Mouse (Mus musculus) 3134 (cell line): Measurements from ENCODE around the gene Rpp25l.
"Not testable (repeated sequence)": the region's sequence is repeated elsewhere in the genome, so short reads cannot be mapped to it uniquely, and the experiment has no call there.

Source experiments
- DNase-seq: peaks from one replicate; pipeline ENCODE4 v3.0.0-alpha.2; 2011; ENCODE audit warnings: low spot score; ENCODE audit not compliant: insufficient read length; ENCODE audit errors: extremely low read depth

The Rpp25l gene

DNA sequence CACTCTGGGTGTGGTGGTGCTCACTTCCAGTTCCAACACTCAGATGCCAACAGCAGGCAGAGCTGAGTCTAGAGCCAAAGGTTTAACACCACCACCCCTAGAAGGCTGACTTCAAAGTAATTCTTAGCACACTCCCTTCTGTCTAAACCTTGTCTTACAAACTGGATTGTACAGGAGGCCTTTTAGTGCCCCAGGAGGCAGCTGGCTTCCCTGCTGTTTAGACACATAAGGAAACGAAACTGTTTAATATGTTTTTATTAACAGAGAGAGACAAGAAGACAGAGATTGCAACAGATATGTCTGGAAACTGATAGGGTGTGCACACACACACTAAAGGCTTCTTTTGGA lies 24.9 kb upstream of the Rpp25l start:
- DNase-seq, result no peak

DNA sequence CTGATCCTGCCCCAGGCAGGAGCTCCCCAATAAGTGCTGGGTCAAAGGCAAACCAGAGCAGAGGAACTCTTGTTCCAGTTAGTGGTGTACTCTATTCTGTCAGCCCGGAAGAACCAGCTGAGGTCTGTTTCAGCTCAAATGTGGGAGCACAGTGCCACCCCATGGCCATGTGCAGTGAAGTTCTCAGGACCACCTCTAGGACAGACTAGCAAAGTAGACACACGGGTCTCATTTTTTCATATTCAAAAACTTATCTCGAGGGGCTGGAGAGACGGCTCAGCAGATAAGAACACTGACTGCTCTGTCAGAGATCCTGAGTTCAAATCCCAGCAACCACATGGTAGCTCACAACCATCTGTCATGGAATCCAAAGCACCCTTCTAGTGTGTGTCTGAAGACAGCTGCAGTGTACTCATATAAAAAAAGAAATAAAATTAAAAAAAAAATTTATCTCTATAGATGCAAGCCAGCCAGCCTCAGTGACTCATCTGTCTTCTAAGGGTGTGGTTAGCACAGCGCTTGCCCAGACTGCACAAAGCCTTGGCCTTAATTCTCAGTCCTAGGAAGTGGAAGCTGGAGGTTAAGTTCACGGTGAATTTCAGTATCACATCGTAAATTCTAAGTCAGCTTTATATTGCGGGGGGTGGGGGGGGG lies 24.4 kb upstream of the Rpp25l start:
- peak; percentile 52 for DNase-seq

DNA sequence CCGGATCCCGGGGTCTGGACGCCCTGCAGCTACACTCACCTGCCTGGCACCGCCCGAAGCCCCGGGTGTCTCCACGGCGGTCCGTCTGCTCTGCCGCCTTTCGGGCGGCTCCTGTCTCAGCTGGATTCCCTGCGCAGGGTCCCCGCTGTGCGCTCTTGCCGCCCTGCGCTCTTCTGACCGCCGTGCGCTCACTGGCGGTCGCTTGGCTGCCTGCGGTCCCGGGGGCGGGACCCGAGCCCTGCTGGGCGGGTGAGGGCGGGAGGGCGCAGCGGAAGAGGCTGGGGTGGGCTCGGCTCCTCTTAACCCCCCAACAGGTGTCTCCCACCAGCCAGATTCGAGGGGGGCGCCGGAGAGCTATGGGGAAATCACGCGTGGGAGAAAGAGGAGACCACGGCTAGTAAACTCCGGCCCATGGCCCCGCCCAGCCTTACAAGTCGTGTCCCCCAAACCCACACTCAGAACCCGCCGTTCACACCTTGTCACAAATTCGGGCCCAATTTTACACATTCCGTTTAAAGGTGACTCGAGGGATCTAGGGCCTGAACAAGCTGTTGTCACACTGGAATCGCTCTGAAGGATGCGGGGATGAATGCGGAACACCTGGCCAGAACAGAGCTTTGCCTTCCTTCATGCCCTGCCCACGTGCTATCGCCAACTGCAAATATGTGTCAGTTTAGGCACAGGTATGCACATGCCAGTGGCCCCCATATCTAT lies 17.9 kb upstream of the Rpp25l start, which contains the start of gene Arid3c:
Gene Arid3c (minus strand): TSS at position 91 of the 714 bp plus-strand sequence.
- no peak for DNase-seq

DNA sequence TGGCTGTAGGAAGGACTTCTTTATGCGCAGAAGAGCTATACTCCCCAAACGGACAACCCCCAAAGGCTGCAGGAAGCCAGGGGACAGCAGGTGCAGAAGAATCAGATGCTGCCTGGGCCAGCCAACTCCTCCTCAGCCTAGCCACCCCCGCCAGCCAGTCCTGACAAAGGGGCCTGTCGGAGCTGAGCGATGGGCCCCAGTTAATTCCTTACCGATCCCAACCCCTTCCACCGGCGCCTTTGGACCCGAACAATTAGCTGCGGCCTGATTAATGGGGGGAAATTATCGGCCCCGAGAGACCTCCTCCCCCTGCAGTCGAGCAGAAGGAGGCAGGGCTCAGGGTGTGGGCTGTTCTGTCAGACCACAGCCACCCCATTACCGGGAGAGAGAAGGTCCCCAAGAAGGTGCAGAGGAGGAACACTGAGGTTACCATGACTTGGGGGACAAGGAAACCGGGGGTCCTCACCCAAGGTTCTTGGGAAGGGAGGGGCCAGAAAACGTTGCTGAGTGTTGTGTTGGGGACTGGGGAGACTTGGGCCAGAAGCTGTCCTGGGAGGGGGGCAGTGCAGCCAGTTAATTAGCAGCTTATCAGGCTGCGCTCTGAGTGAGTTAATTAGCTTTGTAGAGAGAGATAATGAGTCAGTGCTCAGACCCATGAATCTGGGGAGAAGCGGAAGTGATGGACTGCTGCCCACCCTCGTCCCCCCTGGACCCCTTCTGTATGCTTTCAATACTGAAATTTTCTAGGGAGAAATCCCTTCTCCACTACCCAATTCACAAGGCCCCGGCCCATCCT lies 13.7 kb upstream of the Rpp25l start:
- no peak for DNase-seq

DNA sequence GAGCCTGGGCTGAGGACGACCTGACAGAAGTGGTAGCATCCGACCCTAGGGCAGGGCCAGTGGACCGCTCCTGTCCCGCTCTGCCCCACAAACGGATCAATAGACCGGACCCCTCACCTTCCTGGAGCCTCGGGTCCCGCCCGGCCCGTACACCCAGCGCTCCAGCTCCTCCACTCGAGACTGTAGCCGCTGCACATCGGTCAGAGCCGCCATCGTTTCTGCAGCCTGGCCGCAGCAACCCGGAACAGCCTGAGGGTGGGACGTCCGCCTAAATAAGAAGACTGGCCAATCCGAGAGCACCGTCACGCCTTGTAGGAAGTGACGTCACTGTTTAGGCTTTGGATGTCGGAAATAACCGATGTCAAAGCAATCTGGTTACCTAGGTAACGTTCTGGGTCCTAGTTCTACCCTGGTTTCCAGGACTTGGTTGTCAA lies 9.6 kb upstream of the Rpp25l start, which contains the start of gene Dctn3:
Gene Dctn3 (minus strand): TSS at position 253 of the 434 bp plus-strand sequence.
- peak; percentile 84 for DNase-seq

DNA sequence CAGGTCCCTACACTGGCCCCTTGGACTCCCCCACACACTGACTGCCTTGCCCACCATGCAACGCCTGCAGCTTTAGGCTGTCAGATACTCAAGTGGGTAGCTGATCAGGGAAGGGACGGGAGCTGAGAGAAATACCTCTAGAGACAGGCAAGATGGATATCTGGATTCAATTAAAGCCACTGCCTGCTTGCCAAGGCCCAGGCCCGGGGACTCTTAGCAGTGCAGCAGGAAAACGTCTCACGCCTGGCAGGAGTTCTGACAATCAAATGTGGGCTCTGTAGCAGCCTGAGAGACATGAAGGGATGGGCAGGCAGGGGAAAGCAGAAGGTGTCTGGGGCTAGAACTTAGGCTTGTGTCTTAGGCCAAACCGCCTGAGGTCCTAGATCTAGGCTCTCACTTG lies 3.5 kb upstream of the Rpp25l start:
- DNase-seq, result no peak

DNA sequence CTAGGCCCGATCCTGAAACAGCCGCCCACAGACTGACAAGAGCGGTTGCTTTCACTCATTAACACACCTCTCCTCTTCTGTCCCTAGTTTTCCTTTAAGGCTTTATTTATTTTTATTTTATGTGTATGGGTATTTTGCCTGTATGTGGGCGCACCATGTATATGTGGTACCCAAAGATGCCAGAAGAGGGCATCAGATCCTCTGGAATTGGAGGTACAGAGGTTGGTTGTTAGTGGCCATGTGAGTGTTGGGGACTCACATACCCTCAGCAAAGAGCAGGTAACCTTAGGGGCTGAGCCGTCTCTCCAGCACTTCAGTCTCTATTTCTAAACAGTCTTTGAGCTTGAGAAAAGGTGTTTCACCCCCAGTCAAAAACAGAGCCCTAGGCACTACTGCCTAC lies 2.3 kb upstream of the Rpp25l start:
- DNase-seq, result no peak

DNA sequence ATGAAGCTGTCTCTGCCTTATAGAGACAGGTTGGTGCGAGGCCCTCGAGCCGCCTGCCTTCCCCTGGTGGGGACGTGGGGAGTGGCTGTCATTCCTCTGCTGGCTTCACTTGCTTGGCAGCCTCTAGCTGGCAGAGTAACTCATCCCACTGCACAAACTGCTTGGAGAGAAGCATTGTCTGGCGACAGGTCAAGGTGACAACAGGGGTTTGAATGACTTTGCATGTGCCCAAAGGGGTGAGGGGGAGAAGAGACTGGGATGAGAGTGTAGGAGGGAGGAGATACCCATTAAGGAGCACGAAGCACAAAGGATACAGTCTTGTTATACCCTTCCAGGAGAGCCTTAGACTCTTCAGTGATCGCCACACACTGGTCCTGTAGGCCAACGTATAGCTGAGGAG lies 1.7 kb upstream of the Rpp25l start:
- DNase-seq, result no peak

DNA sequence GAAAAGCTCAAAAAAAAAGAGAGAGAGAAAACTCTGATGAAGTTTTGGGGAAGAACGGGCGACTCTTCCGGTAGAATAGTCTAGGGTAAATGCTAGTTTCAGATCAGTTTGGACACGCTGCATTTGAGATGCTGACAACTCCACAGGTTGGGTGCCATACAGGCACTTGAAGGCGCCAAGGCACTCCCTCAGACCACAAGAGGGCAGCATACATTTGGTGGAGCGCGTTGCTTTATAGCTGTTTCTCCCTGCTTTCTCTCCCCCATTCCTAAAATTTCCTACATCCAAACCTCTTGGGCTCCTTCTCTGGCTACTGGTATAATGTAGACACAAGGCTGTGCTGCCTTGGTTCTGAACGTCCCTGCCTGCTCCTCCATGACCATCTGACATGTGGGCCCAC lies 942 bp upstream of the Rpp25l start:
- DNase-seq, result no peak

DNA sequence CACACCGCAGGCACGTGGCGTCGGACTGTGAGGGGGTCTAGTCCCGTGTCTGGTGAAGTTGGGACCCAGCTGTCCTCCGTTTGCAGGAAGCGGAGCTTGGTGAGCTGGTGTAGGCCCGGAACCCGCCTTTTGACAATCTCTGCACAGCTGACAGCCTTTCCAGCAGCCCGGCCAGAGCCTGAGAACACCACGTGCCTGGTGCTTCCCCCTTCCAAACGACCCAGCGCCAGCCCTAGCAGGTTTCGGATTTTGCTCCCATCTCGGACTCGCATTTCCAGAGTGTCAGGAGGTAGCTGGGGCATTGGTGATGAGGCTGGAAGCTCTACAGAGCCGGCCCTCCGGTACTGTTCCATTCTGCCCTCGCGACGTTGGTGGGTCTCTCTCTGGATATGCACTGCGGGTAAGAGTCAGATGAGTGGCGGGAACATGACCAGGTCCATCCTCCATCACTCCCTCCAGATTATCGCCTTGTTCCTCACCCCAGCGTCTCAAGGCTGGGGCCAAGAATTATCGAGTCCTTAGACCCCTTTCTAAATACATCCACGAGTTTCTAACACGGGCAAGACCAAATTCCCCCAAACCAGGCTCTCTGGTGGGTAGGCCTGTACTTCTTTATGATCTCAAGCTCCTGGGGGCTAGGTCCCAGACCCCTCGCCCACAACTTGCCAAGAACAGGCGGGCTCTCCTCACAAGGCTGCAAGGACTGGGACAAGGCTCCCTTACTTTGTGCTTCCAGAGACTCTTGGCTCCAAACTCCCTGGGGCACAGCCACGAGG lies 725 bp downstream of the Rpp25l start:
- DNase-seq, result no peak

DNA sequence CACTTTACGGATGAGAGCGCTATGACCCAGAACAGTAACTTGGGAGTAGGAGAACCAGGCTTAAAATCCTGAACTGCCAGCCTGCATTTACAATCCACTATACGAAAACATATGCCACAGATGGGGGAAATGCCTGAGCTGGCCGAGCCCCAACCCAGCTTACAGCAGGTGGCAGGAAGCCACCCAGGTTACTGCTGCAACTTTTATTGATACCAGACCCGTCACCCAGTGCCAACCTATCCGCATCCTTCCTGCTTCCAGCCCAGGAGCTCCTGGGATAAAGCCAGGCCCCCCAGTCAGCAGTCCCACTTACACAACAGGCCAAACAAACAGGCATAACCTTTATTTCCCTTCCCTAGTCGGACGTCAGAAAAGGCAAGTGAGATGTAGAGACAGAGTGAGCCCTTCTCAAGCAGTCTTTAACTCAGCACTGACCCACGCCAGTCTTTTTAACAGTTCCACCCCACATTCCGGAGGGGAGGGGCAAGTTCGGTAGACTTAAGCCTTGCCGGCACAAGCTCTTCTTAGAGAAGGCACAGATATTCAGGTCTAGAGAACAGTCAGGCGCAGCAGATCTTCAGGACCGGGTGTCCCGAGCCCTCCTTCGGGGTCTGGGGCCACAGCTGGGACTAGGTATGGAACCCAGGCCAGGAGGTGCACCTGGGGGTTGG lies 1.5 kb downstream of the Rpp25l start:
- DNase-seq, result no peak

DNA sequence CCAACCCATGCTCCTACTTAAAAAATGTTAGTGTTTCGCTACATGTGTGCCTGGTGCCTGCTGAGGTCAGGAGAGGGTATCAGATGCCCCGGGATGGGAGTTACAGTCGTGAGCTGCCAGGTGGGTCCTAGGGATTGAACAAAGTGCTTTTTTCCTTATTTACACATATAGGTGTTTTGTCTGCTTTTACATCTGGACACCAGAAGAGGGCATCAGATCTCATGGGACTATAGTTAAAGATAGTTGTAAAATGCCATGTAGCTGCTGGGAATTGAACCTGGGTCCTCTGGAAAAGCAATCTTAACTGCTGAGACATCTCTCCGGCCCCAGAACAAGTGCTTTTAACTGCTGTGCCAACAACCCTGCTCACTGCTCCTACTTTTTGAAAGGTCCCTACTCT lies 3.1 kb downstream of the Rpp25l start:
- no peak for DNase-seq

DNA sequence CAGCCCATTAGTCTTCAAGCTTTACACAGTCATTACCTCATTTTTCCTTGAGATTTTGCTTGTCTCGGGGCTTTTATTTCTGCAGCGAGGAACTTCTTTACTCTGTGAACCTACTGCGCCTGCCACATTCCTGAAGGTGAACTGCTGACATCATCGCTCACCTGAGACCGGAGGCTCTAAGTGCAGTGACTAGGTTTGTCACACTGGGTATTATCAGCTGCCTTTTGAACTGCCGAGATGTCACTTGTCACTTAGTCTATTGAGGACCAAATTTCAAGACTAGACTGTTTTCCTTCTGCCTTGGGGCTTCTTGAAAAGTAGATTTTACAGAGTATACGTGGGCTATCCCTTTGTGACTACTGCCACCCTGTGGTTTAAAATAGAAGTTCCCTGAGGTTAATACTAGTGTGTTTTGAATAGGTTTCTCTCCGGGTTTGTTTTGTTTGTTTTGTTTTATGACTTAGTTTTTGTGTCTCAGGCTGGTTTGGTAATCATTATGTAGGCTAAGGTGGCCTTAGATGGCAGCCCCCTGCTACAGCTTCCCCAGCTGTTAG lies 5.1 kb downstream of the Rpp25l start:
- DNase-seq, result no peak

DNA sequence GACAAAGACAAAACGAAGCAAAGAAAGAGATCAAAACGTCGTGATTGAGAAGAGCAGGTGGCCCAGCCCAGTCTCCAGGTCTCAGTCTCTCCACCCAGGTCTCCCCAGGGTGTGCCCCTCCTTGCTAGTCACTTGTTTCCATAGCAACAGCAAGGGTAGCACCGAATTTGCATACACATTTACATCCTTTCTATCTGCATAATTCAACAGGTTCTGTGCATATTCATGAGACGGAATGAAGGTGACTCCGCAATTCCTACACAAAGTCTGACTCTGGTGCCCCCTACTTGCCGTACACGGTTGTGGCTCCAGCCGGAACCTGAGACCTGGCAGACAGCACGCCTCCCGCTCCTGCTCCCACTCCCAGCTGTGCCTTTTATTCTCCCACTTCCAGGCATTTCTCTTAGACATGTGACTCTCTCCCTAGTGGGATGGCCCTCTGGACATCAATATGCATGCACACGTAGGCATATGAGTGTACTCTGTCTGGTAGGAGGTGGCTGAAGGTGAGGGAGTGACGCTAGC lies 6.3 kb downstream of the Rpp25l start:
- DNase-seq, result no peak

DNA sequence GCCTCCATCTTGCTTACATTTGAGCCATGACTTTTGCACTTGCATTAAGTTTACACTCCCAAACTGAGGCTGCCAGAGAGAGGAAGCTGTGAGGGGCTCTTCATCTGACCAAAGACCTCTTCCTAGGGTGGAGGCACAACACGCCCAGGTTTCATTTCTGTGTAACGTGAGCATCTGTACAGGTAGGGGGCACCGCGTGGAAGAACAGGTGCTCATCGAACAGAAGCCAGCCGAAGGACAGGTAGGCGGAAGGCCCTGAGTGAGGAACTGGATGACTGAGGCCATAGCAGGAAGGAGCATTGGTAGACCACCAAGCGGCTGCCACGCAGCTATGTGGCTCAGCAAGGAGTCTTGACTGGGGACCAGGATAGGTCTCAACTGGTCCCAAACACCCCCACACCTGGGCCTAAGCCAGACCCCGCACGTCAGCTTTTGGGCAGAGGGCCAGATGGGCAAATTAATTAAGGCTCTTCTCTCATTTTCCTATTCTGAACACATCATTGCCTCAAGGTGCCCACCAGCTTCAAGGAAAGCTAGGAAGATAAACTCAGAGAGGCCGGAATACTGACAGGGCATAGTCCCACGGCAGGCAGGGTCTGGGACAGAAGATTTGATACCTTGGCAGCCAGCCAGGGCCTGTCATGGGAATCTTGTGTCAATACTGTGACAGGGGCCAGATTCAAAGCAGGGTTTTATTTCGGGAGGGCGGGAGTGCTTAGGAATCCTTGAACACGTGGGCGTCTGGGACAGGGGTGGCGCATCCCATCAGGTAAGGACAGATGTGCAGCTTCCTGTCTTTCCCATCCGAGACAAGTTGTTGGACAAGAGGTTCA lies 7.2 kb downstream of the Rpp25l start:
- DNase-seq, result no peak

DNA sequence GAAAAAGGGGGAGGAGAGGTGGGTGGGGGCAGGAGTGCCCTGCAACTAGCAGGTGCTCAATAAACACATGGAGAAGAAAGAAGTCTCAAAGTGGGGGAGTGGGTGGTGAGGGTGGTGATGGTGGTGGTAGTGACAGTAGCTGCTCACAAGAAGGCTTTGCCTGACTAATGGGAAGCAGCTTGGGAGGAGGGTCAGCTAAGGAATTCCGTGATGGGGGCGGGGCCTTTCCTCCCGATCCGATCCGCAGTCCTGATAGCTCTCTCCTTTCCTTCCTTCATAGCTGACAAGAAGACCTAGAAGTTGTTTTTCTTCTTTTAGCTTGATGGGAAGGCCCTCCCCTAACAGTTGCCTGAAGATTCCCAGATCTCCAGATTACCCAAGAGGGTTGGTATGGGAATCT lies 8.7 kb downstream of the Rpp25l start:
- no peak for DNase-seq

DNA sequence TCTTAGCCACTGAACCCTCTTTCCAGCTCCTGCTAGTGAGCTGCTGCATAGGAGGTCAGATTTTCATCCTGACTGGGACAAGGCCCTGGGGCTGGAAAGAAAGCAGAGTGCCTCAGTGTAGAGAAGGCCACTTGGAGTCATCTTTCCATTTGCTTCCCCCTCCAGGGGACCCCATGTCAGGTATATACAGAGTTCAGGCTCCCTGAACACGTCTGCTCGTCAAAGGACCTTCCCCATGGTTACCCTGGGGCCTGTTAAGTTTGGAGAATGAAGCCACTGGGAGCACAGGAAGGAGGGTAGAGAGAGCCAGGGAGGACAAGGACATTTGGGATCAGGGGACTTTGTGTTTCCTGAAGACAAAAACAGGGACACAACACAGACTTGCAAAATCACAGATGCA lies 11.1 kb downstream of the Rpp25l start:
- DNase-seq, result not testable (repeated sequence)

DNA sequence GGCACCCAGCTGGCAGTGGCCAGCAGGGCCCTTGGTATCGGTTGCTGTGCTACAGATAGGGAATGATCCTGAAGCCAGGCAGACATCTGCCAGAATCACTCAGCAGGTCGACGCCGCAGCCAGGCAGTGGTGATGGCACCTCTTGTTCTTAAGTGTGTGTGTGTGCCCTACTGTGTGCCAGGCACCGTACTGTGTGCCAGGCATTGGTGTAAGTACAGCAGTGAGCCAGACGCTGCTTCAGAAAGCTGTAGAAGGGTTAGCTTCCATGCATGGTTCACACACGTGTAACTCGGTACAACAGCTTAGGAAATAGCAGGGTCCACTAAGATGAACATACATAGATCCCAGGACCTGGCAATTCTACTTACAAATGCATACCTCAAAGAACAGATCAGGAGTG lies 13.1 kb downstream of the Rpp25l start:
- DNase-seq, result not testable (repeated sequence)

DNA sequence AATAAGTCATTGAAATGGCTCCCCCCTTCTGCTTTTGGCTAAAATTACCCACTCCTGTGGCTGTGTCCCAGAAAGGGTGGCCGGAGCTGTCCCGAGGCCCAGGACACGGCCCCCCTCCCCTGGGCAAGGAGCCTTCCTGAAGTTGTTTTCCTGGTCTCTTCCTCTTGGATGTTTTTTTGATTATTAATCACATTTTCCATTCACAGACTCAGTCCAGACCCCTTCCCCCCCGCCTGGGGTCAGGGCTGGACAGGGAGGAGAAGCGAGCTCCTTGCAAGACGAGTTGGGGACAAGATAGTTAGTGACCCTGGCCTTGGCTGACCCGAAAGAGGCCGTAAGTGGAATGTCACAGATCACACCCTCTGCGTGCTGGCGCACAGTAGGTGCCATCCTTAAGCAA lies 13.6 kb downstream of the Rpp25l start, which contains the start of gene Il11ra1:
Gene Il11ra1 (plus strand): TSS at position 207 of the 400 bp plus-strand sequence.
- not testable (repeated sequence) for DNase-seq
